Comparison of ENCODE assay signal across 26 mouse cellular contexts in the genomic region with DNA sequence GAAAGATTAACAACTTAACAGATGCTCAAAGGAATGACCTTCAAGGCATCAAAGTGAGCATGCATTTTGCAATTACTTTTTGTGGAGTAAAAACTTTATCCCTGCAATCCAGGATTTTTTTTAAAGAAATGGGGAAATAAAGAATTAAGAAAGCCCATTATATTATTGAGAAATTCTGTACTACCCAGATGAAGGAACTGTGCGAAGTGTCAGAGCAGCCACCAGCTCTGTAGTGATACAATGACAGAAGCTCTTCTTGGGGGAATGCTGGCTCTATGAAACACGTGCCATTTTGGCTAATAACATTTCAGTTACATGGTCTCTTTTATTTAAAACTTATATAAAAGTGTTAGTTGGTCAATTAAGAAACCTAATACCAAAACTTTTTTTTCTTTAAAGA.
"Had no signal": no experiment of that assay in that cellular context is flagged by ENCODE, and none has a peak within 500 bp of the region (broad histone marks: within the 10 kb centered on the region; RNA-seq: fewer than 3 reads in every experiment).

No protein-coding gene starts in this region.

- H3K9ac ChIP-seq: heart, embryonic 13.5 days; heart, embryonic 15.5 days; hindbrain, embryonic 12.5 days; hindbrain, embryonic 14.5 days; kidney, embryonic 15.5 days; limb, embryonic 12.5 days; liver, embryonic 14.5 days had no signal

- H3K4me3 ChIP-seq: heart, adult 2 months; heart, embryonic 13.5 days; heart, embryonic 15.5 days; hindbrain, embryonic 10.5 days; hindbrain, embryonic 12.5 days; kidney, embryonic 15.5 days; layer of hippocampus, adult 2 months; left cerebral cortex, adult 2 months; limb, embryonic 10.5 days; limb, embryonic 12.5 days had no signal

- H3K27ac ChIP-seq: heart, adult 2 months; heart, embryonic 13.5 days; heart, embryonic 15.5 days; hindbrain, embryonic 10.5 days; hindbrain, embryonic 12.5 days; hindbrain, embryonic 14.5 days; kidney, embryonic 15.5 days; kidney, postnatal 0 days; layer of hippocampus, adult 2 months; left cerebral cortex, adult 2 months; limb, embryonic 10.5 days; limb, embryonic 12.5 days; liver, embryonic 14.5 days had no signal

- H3K4me2 ChIP-seq: heart, embryonic 11.5 days; heart, embryonic 13.5 days; heart, embryonic 15.5 days; hindbrain, embryonic 12.5 days; hindbrain, embryonic 14.5 days; kidney, embryonic 15.5 days; limb, embryonic 12.5 days; liver, embryonic 11.5 days had no signal

- H3K9me3 ChIP-seq: heart, embryonic 13.5 days; heart, embryonic 15.5 days; hindbrain, embryonic 10.5 days; hindbrain, embryonic 12.5 days; kidney, embryonic 15.5 days; limb, embryonic 10.5 days; limb, embryonic 12.5 days had no signal

- H3K4me1 ChIP-seq: heart, embryonic 13.5 days; heart, embryonic 15.5 days; hindbrain, embryonic 10.5 days; hindbrain, embryonic 12.5 days; kidney, embryonic 15.5 days; limb, embryonic 10.5 days; limb, embryonic 12.5 days had no signal

- ATAC-seq: hindbrain, embryonic 16.5 days; intestine, embryonic 16.5 days had no signal

- DNase-seq: gastrocnemius, postnatal 14 days; gastrocnemius, postnatal 36 days; heart, adult 2 months; heart, postnatal 4 days; kidney, adult 11 months; kidney, adult 2 months; kidney, adult 9 months; kidney, postnatal 14 days; kidney, postnatal 36 days; liver had no signal

- H3K27me3 ChIP-seq: heart, embryonic 13.5 days; heart, embryonic 15.5 days; hindbrain, embryonic 12.5 days; kidney, embryonic 15.5 days; limb, embryonic 12.5 days had no signal
